Comparison of ENCODE assay signal across 8 mouse cellular contexts in genomic region chr10:85829085-85829853, GRCm38 (mm10). TPM values are rescaled to one million over a fixed set of nuclear protein-coding genes. Genes with fewer than 3 reads are reported as not detected.
DNase-seq lines count a peak whose midpoint lies in the region; ATAC-seq lines count a peak whose summit lies in the region.
"Not testable (repeated sequence)": the region's sequence is repeated elsewhere in the genome, so short reads cannot be mapped to it uniquely, and the experiment has no call there.

TSS of gene Pwp1 (plus strand) at chr10:85829494.

- H3K4me1 ChIP-seq in hindbrain, embryonic 12.5 days: not testable (repeated sequence)

- ATAC-seq in hindbrain, embryonic 12.5 days (ENCODE audit: low FRiP score): peak; percentile 96

- not testable (repeated sequence) for H3K27me3 ChIP-seq in hindbrain, embryonic 12.5 days

- peak within 1 kb of the TSS; percentile 57 for H3K4me3 ChIP-seq in hindbrain, embryonic 12.5 days

- peak within 1 kb of the TSS; percentile 79 for H3K9ac ChIP-seq in hindbrain, embryonic 12.5 days

- H3K9me3 ChIP-seq in hindbrain, embryonic 12.5 days (replicated peaks): not testable (repeated sequence)

- peak within 1 kb of the TSS; percentile 85 for H3K4me2 ChIP-seq in hindbrain, embryonic 12.5 days (replicated peaks)

- H3K27ac ChIP-seq in hindbrain, embryonic 12.5 days: peak within 1 kb of the TSS; percentile 67

- not testable (repeated sequence) for H3K36me3 ChIP-seq in hindbrain, embryonic 12.5 days

- peak; percentile 83 for DNase-seq in R1 (ENCODE audit: low read depth, low spot score)
- DNase-seq in cerebellum, postnatal 14 days: peak; percentile 53 to 63
- peak; percentile 22 to 25 for DNase-seq in frontal cortex, postnatal 14 days (ENCODE audit: low spot score in 2 of 2)
- DNase-seq in layer of hippocampus, postnatal 14 days (ENCODE audit: low spot score in 2 of 2): peak; percentile 29 to 38
- DNase-seq in lung, postnatal 10 days: peak; percentile 56
- peak; percentile 19 for DNase-seq in ovary, postnatal 36 days (ENCODE audit: low spot score)
- DNase-seq in thymus, postnatal 14 days: peak; percentile 56

- 3% methylated on average over 44 of the region's 49 CpGs for WGBS in hindbrain, embryonic 12.5 days

RNA-seq across cellular contexts. Expression of gene Pwp1, which starts in this region (rescaled TPM):
- polyA plus RNA-seq in hindbrain, embryonic 12.5 days (2016; fragmentation: Nextera tagmentation; extraction: Ambion mirVana): 71.1 and 71.7 TPM in 2 replicates
- 10 to 100 TPM; 18.8 to 20.4 TPM for total RNA-seq in layer of hippocampus, postnatal 14 days (2021)

Comparison
In these comparisons a context has a peak if more than half of its experiments do, and no peak if none do; other contexts are left out.
1. Peak in every context shown above with its lines: DNase-seq, ATAC-seq, H3K4me3 ChIP-seq and H3K27ac ChIP-seq.
2. DNase-seq: peak in every context shown above with its lines; median percentile 83 in R1; 58 in cerebellum, postnatal 14 days; 56 in lung, postnatal 10 days; 56 in thymus, postnatal 14 days; 34 in layer of hippocampus, postnatal 14 days; 24 in frontal cortex, postnatal 14 days; 19 in ovary, postnatal 36 days.